Mouse (Mus musculus) spleen, adult 2 months (tissue): ENCODE measurements around the gene Bsn.

Experiments used
- CTCF ChIP-seq: fragments of 200-500 bp; IDR thresholded peaks from 2 replicates; pipeline ENCODE4 v1.5.1; 2011; ENCODE audit warnings: mild to moderate bottlenecking, inconsistent platforms; ENCODE audit not compliant: insufficient read depth, insufficient read length, insufficient replicate concordance; ENCODE audit errors: extremely low read depth
- POLR2A ChIP-seq: fragments of 200-500 bp; IDR thresholded peaks from 2 replicates; pipeline ENCODE4 v1.6.1; 2011; ENCODE audit warnings: low read depth, low read length, inconsistent platforms

DNA sequence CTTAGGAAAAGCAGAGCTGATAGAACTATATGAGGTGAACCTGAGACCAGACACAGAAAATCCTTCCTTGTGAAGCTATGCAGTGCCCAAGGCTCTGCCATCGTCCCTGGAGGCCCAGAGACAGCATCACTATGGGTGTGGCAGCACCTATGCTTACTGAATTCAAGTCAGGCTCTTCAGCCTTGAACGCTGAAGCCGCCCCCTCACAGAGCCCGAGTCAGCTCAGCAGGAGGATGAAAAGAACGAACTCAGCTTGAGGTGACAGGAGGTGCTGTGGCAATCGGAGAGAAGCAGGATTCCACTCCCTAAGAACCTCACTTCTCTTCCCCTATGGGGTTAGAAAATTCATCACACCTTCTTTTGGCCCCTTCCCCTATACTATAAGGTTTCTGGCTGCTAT is 2.6 kb downstream of the Bsn start:
- TF ChIP-seq CTCF (no peak), POLR2A (no peak)
